28 mouse cellular contexts compared by ENCODE assay signal in the genomic region with DNA sequence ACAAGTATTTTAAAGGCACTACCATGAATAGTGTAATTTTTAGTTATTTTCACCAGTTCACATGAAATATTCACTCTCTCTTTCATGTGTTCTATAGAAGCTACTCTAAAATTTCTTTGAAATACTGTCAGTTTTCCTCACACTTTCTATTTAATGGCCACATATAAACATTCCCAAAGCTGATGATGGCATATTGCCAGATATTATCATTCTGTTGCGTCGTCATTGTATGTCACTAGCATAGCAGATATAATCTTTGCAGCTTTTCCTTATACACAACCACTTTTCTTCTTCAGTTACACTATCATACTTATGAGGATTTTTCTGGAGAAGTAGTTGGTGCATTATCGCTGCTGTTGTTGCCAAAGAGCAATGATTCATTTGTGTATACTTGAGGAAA.
"Had no signal": no experiment of that assay in that cellular context is flagged by ENCODE, and none has a peak within 500 bp of the region (broad histone marks: within the 10 kb centered on the region; RNA-seq: fewer than 3 reads in every experiment).

No protein-coding gene starts in this region.

- H3K4me2 ChIP-seq: limb, embryonic 12.5 days; limb, embryonic 13.5 days; limb, embryonic 15.5 days; liver, embryonic 11.5 days; liver, embryonic 12.5 days; liver, embryonic 13.5 days; liver, embryonic 15.5 days; lung, embryonic 15.5 days; midbrain, embryonic 12.5 days; midbrain, embryonic 15.5 days; neural tube, embryonic 12.5 days had no signal

- H3K4me3 ChIP-seq: left cerebral cortex, adult 2 months; limb, embryonic 10.5 days; limb, embryonic 12.5 days; limb, embryonic 13.5 days; limb, embryonic 15.5 days; liver, embryonic 12.5 days; liver, embryonic 13.5 days; liver, embryonic 15.5 days; lung, embryonic 15.5 days; megakaryocyte, embryonic 14.5 days; midbrain, embryonic 10.5 days; midbrain, embryonic 12.5 days; midbrain, embryonic 15.5 days; myocyte; neural tube, embryonic 12.5 days had no signal

- H3K36me3 ChIP-seq: limb, embryonic 10.5 days; limb, embryonic 12.5 days; limb, embryonic 13.5 days; limb, embryonic 15.5 days; liver, embryonic 12.5 days; liver, embryonic 13.5 days; liver, embryonic 15.5 days; lung, embryonic 15.5 days; midbrain, embryonic 10.5 days; midbrain, embryonic 12.5 days; midbrain, embryonic 15.5 days; neural tube, embryonic 12.5 days had no signal

- H3K9me3 ChIP-seq: limb, embryonic 10.5 days; limb, embryonic 12.5 days; limb, embryonic 13.5 days; limb, embryonic 15.5 days; liver, embryonic 12.5 days; liver, embryonic 13.5 days; liver, embryonic 15.5 days; lung, embryonic 15.5 days; megakaryocyte, embryonic 14.5 days; midbrain, embryonic 10.5 days; midbrain, embryonic 12.5 days; midbrain, embryonic 15.5 days; neural tube, embryonic 12.5 days had no signal

- H3K27me3 ChIP-seq: limb, embryonic 12.5 days; limb, embryonic 13.5 days; limb, embryonic 15.5 days; liver, embryonic 12.5 days; liver, embryonic 13.5 days; liver, embryonic 15.5 days; lung, embryonic 15.5 days; midbrain, embryonic 12.5 days; midbrain, embryonic 15.5 days; neural tube, embryonic 12.5 days had no signal

- ATAC-seq: liver, embryonic 12.5 days; liver, postnatal 0 days; lung, postnatal 0 days; midbrain, embryonic 15.5 days; midbrain, embryonic 16.5 days had no signal

- H3K9ac ChIP-seq: limb, embryonic 12.5 days; limb, embryonic 13.5 days; limb, embryonic 15.5 days; liver, embryonic 12.5 days; liver, embryonic 13.5 days; liver, embryonic 14.5 days; liver, embryonic 15.5 days; liver, postnatal 0 days; lung, embryonic 15.5 days; midbrain, embryonic 12.5 days; midbrain, embryonic 15.5 days; neural tube, embryonic 12.5 days had no signal

- H3K4me1 ChIP-seq: limb, embryonic 10.5 days; limb, embryonic 12.5 days; limb, embryonic 13.5 days; limb, embryonic 15.5 days; liver, embryonic 12.5 days; liver, embryonic 13.5 days; liver, embryonic 15.5 days; lung, embryonic 15.5 days; megakaryocyte, embryonic 14.5 days; midbrain, embryonic 10.5 days; midbrain, embryonic 12.5 days; midbrain, embryonic 15.5 days; neural tube, embryonic 12.5 days had no signal

- DNase-seq: left cerebral cortex, postnatal 4 days; liver; liver, embryonic 13.5 days; liver, postnatal 0 days; lung, adult 18-20 months; lung, adult 2 months; lung, postnatal 10 days; lung, postnatal 14 days; lung, postnatal 4 days had no signal

- H3K27ac ChIP-seq: left cerebral cortex, adult 2 months; limb, embryonic 10.5 days; limb, embryonic 12.5 days; limb, embryonic 13.5 days; limb, embryonic 15.5 days; liver, embryonic 12.5 days; liver, embryonic 13.5 days; liver, embryonic 14.5 days; liver, embryonic 15.5 days; lung, embryonic 15.5 days; macrophage; midbrain, embryonic 10.5 days; midbrain, embryonic 12.5 days; midbrain, embryonic 15.5 days; neural tube, embryonic 12.5 days had no signal
